Mouse (Mus musculus) ZHBTc4 (cell line): Measurements from ENCODE around the gene Arhgef10l.

ENCODE experiments used
- DNase-seq: peaks from one replicate; pipeline ENCODE4 v3.0.0-alpha.2; 2011; ENCODE audit warnings: low read depth, low spot score

The Arhgef10l gene

DNA sequence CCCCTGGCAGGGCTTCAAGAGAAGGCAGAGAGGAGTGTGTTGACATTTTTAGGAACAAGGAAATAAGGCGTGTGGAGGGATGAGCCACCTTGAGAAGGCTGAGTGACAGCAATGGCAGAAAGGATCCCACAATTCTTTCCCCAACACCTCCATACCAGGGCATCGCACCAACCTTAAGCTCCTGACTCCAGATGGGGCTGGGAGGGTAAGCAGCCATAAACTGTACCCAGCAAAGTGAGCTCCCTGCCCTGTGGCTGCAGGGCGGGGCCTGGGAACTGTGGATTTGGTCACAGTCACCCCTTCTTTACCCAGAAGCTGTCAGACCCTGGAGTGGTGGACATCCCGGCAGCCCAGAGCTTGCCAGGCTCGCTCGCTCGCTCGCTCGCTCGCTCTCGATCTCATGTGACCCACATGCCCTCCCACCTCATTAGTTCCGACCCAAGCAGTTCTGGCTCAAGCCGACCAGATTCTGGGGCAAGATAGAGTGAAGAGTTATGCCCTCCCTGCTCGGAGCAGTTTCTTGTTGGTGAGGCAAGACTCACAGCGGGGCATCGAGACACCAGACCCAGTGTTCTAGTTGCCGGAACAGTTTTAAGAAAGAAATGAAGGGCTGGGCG, 4.3 kb downstream of the Arhgef10l start:
- DNase-seq: peak; percentile 15

DNA sequence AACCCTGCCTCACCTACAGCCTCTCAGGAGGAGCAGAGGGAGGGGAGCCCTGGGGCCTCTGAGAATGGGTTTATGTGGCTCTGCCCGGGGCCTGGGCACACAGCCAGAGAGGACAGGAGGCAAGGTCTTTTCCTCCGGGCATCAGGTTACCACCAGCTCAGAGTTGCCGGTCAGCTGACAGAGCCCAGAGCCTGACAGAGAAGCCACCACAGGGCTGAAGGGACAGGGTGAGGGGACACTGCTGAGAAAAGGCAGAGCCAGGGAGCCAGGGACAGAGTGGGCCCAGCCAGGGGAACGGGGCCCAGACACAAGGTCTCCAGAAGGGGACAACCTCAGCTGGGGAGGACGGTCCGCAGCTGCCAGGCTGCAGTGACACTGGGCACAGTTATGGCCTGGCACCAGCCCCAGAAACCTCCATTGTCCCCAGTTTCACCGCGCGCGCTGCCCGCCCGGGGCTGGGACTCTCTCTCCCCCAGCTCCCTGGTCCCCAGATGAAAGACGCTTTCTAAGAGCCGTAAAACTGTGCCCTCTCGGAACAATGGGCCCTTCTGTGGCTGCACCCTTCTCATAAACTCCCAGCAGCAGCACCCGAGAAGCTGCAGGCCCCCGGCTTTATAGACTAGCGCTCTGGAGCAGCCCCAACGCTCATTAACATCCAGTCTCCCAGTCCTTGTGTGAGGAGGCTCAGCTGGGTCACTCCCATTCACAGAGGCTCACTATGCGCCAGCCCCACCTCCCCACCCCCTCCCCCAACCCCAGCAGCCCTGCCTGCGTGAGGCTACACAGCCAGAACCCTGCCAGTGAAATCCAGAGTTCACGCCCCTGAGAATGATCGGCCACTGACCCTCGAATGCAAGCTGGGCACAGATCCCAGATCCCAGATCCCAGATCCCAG, 7.9 kb downstream of the Arhgef10l start:
- peak; percentile 74 for DNase-seq

DNA sequence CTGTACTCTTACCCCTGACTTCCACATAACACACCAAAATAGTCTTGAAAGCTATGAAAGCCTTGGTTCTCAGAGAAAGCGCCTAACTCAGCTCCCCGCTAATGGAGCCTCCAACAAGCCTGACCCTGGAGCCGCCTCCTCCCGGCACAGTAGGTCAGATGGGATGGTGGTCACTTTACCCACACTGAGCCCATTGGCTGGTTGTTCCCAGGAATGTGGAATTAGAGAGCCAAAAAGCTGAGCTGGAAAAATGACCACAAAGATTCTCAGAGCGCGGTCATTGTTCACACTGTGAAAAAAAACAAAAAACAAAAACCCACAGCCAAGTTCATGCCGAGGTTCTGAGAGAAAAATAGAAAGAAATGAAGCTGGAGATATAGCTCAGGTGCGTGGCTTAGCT, 9.3 kb downstream of the Arhgef10l start:
- DNase-seq: no peak

DNA sequence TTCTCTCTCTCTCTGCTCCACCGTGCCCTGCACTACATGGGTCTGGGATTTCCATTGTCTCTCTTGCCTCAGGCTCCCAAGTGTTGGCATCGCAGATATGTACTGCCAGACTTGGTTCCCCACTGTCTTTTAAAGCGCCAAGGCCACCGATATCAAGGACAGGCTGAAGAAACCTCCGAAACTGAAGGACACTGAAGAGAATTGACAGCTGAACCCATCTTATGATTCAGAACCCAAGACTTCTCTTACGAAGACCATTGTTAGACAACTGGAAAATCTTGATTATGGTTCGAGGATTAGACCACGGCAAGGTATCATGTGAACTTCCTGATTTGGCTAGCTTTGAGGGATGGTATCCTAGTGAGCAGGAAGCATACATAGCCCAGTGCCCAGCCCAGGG, 11.0 kb downstream of the Arhgef10l start:
- no peak for DNase-seq

DNA sequence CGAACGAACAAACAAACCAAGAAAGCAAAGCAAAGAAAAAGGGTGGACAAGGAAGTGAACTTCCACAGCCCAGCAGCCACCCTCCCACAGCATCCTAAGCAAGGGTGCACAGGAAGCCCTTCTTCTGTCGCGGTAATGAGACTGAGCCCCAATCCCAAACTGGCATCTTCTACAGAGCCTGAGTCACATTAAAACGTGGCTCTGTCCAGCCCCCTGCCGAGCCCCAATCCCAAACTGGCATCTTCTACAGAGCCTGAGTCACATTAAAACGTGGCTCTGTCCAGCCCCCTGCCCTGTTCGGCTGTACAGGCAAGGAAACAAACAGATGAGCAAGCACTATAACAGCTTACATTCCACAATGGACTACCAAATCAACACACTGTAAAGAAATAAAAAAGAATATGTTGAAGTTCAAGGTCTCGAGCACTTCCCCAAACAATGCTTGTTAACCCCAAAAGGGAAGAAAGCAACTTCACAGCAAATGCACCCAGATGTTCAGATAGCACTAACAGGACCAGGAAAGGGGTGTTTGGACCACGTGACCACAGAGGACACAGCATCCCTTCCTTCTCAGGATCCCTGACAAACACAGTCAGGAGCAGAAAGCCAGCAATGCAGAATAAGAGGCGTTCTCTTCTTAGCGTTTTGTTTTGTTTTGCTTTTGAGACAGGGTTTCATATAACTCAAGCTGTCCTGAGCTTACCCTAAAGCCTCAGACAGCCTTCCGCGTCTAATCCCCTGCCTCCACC, 11.8 kb downstream of the Arhgef10l start:
- DNase-seq: no peak

DNA sequence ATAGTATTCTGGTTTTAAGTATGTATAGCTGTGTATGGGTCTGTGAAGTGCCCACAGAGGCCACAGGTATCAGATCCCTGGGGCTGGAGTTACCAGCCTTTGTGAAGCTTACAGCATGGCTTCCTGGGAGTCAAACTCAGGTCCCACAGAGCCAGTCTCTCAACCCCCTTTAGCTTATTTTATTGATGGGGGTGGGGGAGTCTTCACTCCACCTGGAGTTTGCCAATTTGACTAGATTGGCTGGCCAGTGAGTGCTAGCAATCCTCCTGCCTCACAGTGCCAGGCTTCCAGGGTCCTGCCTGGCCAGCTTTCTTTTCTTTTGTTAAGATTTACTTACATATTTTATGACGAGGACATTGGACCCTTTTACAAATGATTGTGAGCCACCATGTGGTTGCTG, 16.1 kb downstream of the Arhgef10l start:
- no peak for DNase-seq

DNA sequence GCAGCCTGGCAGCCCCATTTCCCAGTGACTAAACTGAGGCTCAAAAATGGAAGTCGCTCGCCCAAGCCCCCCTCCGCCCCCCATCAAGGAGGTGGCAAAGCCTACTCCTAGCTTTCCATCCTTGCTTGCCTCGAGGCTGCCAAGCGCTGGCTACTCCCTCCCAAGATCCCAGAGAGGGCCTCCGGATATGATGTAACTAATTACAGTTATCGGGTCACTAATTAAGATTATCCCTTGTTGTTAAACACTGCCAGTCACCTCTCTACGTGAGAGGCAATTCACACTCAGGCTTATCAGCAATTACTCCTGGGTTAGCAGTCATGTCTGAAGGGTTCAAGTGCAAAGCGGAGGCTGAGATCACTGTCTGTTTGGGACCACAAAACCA, 16.6 kb downstream of the Arhgef10l start:
- DNase-seq: no peak

DNA sequence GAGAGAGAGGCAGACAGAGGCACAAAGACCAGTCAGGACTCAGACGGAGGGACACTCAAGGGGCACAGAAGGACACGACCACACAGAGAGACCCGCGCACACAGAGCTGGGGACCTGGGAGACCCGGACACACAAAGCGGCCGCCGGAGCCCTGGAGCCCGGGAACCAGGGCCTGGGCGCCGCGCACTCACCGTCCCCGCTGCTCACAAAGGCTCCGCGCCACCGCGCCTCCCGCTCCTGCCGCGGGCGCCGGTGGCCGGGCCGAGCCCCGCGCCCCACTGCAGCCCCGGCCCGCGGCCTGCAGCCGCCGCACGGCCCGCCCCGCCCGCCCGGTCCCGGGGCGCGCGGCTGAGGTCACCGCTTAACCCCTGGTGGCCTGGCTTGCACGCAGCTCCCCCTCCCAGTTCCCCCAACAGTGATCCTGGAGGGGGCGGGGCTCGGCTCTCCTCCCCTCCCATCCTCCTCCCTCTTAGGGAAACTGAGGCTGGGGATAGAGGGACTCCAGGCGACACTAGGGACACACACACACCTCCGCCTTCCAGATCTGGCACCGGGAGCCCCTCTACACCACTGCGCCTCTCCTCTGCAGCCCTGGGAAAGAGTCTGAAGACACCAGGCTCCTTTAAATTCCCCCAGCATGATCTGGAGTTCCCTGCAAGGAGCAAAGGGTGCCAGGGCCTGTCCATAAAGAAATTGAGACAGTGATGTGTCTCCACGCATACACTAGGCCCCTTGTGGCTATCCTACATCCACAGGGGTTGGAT, 17.2 kb downstream of the Arhgef10l start:
- peak; percentile 26 for DNase-seq

DNA sequence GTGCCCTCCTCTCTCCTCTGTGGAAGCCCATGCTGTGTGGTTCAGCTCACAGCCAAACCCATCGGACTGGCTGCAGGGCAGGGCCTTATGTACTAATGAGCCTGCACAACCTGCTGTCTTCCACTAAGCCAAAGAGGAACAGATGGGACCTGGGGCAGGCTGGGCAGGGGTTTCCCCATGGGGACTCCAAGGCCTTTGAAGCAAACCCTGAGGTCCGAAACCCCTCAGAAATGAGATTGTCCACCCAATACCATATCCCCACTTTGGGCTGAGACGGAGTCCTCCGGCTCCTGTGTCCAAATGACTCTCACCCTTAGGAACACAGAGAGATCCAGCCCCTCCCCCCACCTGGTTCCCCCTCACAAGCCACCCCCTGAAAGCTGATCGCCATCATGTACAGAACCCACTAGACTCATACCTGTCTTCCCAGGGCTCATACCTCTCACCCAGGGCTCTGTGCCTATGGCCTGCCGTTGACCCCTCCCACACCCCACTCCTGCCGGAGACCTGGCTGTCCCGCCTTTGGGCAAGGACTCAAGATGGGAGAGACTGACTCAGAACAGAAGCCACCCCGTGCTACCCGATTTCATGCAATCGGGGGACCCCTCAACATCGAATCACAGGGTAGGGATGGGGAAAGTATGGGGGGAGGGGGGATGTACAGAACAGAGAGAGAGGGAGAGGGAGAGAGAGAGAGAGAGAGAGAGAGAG, 17.9 kb downstream of the Arhgef10l start:
- DNase-seq: peak; percentile 47

DNA sequence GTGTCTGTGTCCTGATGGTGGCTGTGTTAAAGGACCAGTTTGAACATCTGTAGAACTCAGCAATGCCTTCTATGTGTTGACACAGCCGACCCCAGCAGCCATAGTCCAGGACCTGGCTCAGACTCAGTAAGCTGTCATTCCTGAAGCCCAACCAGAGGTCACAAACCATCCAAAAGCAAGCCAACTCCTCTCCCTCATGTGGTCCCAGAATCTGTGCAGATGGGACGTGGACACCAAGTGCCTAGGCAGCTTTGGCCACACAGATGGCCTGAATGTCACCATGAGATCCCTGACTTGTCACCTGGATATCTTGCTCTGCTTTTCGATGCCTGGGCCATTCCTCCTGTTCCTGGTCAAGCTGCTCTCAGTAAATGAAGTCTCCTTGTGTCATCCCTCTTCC, 20.2 kb downstream of the Arhgef10l start:
- DNase-seq: peak; percentile 5

DNA sequence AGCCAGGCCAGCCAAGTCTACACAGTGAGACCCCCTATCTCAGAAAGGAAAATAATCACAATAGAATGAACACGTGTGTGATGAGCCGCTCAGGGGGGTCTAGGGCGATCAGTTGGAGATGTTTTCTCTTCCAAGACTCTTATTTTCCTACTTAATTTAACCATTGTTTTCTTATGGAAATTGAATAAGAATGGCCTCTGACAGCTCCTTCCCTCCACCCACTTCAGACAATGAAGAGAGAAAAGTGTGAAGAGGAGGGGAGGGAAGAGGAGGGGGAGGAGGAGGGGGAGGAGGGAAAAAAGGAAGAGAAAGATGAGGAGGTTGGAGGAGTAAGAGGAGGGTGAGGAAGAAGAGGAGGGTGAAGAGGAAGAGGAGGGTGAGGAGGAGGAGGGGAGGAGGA, 21.1 kb downstream of the Arhgef10l start:
- peak; percentile 65 for DNase-seq

DNA sequence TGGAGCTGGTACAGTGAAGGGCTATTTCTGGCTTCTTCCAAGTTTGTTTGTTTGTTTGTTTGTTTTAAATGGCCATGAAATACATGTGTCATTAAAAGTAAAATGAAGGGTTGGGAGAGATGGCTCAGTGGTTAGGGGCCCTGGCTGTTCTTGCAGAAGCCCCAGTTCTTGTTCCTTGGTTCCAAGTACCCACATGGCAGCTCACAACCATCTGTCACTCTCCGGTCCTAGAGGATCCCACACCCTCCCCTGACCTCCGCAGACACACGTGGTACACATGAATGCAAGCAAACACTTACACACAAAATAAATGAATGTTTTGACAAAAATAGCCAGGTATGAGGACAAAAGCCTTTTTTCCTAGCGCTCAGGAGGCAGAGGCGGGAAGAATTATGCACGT, 21.5 kb downstream of the Arhgef10l start:
- DNase-seq: no peak

DNA sequence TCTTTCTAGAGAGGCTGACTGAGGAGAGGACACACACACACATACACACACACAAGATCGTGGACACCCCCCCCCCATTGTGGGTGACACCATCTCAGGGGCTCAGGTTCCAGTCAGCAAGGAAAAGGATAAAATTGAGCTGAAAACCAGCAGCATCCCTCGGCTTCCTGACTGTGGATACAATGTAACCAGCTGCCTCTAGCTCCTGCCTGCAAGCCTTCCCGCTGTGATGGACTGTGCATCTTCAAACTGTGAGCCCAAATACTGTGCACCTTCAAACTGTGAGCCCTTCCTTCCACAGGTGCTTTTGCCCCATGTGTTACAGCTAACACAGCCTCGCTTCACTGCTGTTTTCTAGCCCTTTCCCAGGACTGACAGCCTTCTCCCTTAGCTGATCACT, 23.4 kb downstream of the Arhgef10l start:
- DNase-seq: peak; percentile 77

DNA sequence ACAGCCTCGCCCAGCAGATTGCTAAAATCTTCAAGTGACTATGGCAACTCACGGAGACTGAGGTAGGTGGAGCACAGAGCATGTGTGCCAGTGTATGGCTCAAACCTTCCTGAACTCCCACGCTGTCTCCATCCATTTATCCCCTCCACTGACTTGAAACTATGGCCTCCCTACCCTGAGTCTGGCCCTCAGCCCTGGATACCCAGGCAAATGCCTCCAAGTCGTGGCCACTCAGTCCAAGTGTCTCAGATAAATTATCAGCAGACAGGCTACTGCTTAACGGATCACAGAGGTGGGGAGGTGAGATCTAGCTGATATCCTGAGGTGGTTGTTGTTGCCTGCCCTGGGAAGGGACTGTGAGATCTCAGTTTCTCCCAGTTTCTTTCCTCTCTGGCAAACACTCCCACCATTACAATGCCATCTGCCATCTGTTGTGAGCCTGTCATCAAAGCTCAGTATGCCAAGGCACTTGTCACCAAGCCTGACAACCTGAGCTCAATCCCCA, 24.3 kb downstream of the Arhgef10l start:
- DNase-seq: no peak

DNA sequence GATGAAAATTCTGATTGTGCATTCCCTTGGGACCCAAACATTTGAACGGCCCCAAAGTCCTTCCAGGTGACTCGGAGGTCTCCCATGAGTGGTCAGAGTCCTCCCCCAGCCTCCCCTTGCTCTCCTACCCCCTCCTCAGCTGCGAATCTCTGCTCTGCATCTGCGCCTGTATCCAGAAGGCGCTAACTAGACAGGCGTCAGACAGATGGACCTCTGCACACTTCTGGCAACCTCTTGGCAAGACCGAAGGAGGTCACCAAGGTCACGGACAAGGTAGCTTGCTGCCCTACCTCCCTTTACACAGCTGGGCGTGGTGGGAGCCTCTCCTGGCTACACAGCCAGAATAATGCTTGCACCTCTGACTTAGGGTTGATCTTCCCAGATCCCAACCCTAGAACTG, 25.1 kb downstream of the Arhgef10l start:
- DNase-seq: peak; percentile 91

DNA sequence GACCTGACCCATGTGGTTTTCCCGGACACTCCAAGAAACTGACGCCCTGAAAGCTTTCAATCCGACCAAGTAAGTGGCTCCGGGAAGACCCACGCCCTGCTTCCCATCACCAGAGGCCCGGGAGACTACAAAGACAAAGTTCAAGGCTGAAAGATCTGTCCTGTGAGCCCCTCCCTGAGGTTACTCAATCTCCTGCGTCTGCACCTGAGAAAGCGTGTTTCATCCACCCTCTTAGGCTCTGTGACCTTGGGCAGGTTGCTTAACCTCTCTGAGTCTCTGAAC, 25.6 kb downstream of the Arhgef10l start:
- DNase-seq: no peak

DNA sequence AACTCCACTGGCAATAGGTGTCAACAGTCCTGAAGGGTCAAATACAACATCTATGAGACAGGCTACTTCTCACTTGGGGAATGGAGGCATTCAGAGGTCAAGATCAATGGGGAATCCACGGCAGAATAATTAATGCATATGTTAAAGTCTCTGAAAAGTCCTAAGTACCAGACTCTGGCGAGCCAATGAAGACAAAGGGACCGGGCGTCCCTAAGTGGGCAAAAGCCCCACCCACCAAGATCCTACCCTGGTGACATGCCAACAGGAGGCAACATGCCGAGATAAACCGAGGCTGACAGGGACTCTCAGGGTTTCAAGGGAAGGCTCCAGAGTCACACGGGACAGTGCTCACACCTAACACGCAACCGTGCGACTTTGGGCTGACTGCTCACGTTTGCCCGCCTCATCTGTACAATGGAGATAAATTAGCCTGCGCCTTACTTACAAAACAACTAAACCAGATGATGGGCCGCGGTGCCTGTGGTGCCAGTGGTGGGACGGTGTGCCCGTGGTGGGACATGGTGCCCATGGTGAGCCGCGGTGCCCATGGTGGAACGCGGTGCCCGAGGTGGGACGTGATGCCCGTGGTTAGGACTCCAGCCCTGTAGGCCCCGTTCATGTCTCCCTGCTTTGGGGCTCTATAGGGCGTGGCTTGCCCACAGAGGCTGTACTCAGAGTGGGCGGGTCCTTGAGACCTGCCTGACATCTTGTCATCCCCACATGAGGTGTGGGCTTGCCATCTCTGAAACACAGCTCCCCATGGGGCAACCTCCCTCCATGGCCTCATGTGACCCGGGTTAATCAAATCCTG, 26.2 kb downstream of the Arhgef10l start:
- peak; percentile 98 for DNase-seq

DNA sequence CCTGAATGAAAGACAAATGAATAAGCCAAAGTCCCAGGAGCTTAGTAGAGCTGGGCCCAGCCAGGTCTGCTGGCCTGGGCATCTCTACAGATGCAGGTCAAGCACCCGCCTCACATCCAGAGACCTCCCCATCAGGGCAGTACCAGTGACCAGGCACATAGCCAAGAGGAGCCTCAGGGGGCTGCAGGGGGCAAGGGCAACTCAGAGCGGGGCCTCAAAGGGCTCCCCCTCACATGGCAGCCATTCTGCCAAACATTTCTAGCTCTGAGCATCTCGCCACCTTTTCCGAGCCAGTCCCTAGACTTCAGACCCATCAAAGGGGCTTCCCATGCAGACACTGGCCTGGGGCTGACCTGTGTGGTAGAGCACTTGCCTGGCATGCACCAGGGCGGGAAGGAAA, 27.2 kb downstream of the Arhgef10l start:
- DNase-seq: no peak

DNA sequence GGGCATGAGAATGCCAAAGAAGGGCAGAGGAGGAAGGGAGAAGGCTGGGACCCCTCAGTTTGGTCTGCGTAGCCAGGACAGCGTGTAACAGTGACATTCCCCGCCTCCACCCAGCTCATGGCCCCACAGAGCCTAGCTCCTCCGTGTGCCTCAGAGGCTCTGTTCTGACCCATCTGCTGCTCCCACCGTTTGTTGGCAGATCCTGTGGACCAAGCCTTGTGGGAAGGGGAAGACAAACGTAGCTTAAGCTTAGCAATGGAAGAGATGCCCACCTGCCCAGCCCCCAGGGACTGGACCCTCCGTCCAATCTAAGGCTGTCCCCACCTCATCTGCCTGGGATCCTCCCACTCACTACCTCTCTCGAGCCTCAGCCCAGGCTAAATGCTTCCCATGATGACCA, 28.5 kb downstream of the Arhgef10l start:
- no peak for DNase-seq

DNA sequence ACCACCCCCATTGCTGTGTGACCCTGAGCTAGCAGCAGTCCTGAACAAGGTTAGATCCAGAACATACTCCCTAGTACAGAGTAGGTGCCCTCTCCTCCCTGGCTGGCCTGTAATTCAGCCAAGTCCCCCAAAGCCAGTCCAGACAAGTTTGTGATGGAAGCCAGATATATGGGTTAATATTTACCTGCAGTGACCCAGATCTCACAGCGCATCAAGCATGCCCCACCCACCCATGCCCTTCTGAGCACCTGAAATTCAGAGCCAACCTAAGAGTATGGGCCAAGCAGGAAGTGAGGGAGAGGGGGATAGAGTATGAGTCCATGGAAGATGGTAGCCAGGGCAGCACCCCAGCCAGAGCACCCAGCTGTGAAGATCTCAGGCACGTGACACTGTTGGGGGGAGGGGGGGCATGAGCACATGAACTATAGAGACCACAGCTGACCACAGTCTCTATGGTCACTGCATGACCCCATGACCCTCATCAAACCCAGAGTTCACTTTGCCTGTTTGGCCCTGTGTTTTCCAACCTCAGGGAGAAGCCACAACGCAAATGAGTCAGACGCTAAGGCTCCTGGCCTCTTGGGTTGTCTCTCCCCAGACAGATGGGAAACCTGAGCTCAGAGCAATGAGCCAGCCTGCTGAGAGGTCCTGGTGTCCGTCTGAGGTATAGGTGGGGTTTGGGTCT, 29.4 kb downstream of the Arhgef10l start:
- DNase-seq: no peak
